Mouse (Mus musculus): ENCODE results near the gene Vmn2r31. TPM values are rescaled to one million over a fixed set of nuclear protein-coding genes. Genes with fewer than 3 reads are reported as not detected.
"Not testable (repeated sequence)": the region's sequence is repeated elsewhere in the genome, so short reads cannot be mapped to it uniquely, and the experiment has no call there.

Vmn2r31 gene
- not detected in 2 replicates for polyA plus RNA-seq (2016; fragmentation: Nextera tagmentation; extraction: Ambion mirVana)

- not testable (repeated sequence) for H3K4me1 ChIP-seq; H3K4me3 ChIP-seq; H3K27me3 ChIP-seq (replicated peaks); H3K36me3 ChIP-seq; H3K9me3 ChIP-seq (replicated peaks); H3K4me2 ChIP-seq; ATAC-seq; H3K9ac ChIP-seq; H3K27ac ChIP-seq
These were observed at the start of gene Vmn2r31 for GRCm38 (mm10) chr7:7399603-7400002. Gene Vmn2r31 (minus strand): TSS chr7:7399703.

DNA sequence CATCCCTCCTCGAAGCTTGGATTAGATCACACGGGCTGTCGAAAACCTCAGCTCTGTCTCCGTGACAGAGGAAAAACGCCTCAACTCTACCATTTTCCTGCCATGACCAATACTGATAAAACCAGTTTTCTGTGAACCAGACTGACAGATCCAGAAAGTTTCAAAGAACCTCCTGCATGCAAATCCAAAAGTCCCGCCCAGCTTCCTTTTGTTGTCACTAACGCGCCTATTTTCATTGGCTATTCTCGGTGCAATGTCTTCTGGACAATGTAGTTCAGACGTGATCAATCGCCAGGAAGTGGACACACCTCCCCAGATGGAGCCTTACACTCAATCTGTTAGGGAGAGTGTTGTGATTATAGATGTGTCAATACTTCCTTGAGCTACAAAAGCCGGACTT is 25.1 kb downstream of the Vmn2r31 start, which contains the start of gene Gm45783:
TSS of gene Gm45783 (minus strand) at position 143 of the 400 bp plus-strand sequence.
- H3K27ac ChIP-seq; H3K9ac ChIP-seq; H3K9me3 ChIP-seq (replicated peaks); H3K36me3 ChIP-seq; H3K4me1 ChIP-seq; ATAC-seq; H3K4me3 ChIP-seq; H3K27me3 ChIP-seq (replicated peaks); H3K4me2 ChIP-seq: not testable (repeated sequence)
- WGBS (ENCODE audit: insufficient replicate concordance): 41% methylated on average over 12 of the region's 12 CpGs

DNA sequence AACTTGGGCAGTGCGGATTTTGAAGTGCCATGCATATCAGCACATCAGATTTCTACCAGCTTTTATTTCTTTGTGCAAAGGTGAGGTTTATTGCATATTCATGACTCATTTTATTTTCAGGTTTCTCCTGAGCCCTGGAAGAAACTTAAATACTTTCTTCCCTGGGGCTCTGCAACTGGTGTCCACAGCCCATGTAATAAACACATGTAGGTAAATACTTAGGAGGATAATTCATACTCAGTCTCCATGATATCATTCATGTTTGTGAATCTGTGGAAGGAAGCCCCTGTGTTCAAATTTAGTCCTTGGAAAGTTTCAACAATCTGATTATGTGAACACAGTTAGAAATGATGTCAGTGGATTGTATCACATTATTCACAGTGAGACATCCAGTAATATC is 62.0 kb downstream of the Vmn2r31 start, which contains the start of gene Vmn2r30:
TSS of gene Vmn2r30 (minus strand) at position 101 of the 400 bp plus-strand sequence.
- H3K27ac ChIP-seq; H3K4me3 ChIP-seq; H3K9ac ChIP-seq; H3K4me2 ChIP-seq; H3K27me3 ChIP-seq (replicated peaks); H3K9me3 ChIP-seq (replicated peaks); H3K4me1 ChIP-seq; ATAC-seq; H3K36me3 ChIP-seq: not testable (repeated sequence)
- no CpG with 5 or more reads among the region's 1 CpGs for WGBS (ENCODE audit: insufficient replicate concordance)

Other genes with a start within 250 kb of the Vmn2r31 start
- gene Zfp418, start 228.4 kb downstream of the Vmn2r31 start, polyA plus RNA-seq (2016; fragmentation: Nextera tagmentation; extraction: Ambion mirVana): 0.51 and 0.73 TPM in 2 replicates
- gene Zfp772, start 189.7 kb downstream of the Vmn2r31 start, polyA plus RNA-seq (2016; fragmentation: Nextera tagmentation; extraction: Ambion mirVana): 2.1 and 2.2 TPM in 2 replicates
- 0.07 TPM in 1 of 2 replicates, not detected in the other for gene Vmn2r29, start 152.4 kb downstream of the Vmn2r31 start, polyA plus RNA-seq (2016; fragmentation: Nextera tagmentation; extraction: Ambion mirVana)
- 1.0 and 1.2 TPM in 2 replicates for gene Gm45844, start 121.4 kb downstream of the Vmn2r31 start, polyA plus RNA-seq (2016; fragmentation: Nextera tagmentation; extraction: Ambion mirVana)
- gene Clcn4, start 98.9 kb downstream of the Vmn2r31 start, polyA plus RNA-seq (2016; fragmentation: Nextera tagmentation; extraction: Ambion mirVana): 18.4 and 18.9 TPM in 2 replicates
- not detected in 2 replicates for gene Vmn2r30, start 62.1 kb downstream of the Vmn2r31 start, polyA plus RNA-seq (2016; fragmentation: Nextera tagmentation; extraction: Ambion mirVana)
- gene Gm45783, start 25.1 kb downstream of the Vmn2r31 start, polyA plus RNA-seq (2016; fragmentation: Nextera tagmentation; extraction: Ambion mirVana): not detected in 2 replicates
- not detected in 2 replicates for gene Vmn2r32, start 80.3 kb upstream of the Vmn2r31 start, polyA plus RNA-seq (2016; fragmentation: Nextera tagmentation; extraction: Ambion mirVana)
- not detected in 2 replicates for gene Vmn2r33, start 167.1 kb upstream of the Vmn2r31 start, polyA plus RNA-seq (2016; fragmentation: Nextera tagmentation; extraction: Ambion mirVana)

All from liver, embryonic 12.5 days (tissue).